Mouse (Mus musculus) hindbrain, embryonic 11.5 days (tissue): ENCODE measurements around the gene Rplp0. TPM values are rescaled to one million over a fixed set of nuclear protein-coding genes. Genes with fewer than 3 reads are reported as not detected.
"Not testable (repeated sequence)": the region's sequence is repeated elsewhere in the genome, so short reads cannot be mapped to it uniquely, and the experiment has no call there.

Experiments used
- ATAC-seq: fragments of 200-750 bp; cut with Nextera tagmentation; 2 replicates; pipeline ENCODE4 v1.8.0; 2017; ENCODE audit warnings: mild to moderate bottlenecking, moderate TSS enrichment, moderate library complexity; ENCODE audit not compliant: low FRiP score
- DNase-seq: peaks from one replicate; pipeline ENCODE4 v3.0.0-alpha.2; 2015; ENCODE audit warnings: low spot score
- H3K27ac ChIP-seq: fragments of 300-500 bp; sonication (generic); 2 replicates; pipeline ENCODE4 v1.5.1; 2014; ENCODE audit warnings: mild to moderate bottlenecking, low read depth, low read length
- H3K27me3 ChIP-seq: fragments of 300-500 bp; sonication (generic); 2 replicates; pipeline ENCODE4 v1.6.1; 2014; ENCODE audit warnings: mild to moderate bottlenecking, low read length, moderate library complexity, mixed read lengths; ENCODE audit not compliant: control insufficient read depth, insufficient read depth
- H3K36me3 ChIP-seq: fragments of 300-500 bp; sonication (generic); 2 replicates; pipeline ENCODE4 v1.6.1; 2014; ENCODE audit warnings: mild to moderate bottlenecking, low read length, moderate library complexity, mixed read lengths; ENCODE audit not compliant: control insufficient read depth, insufficient read depth
- H3K4me1 ChIP-seq: fragments of 300-500 bp; sonication (generic); replicated peaks from 2 replicates; pipeline ENCODE4 v1.6.1; 2014; ENCODE audit warnings: low read length, mixed read lengths; ENCODE audit not compliant: control insufficient read depth, insufficient read depth
- H3K4me2 ChIP-seq: fragments of 300-500 bp; sonication (generic); replicated peaks from 2 replicates; pipeline ENCODE4 v1.6.1; 2014; ENCODE audit warnings: mild to moderate bottlenecking, low read depth, low read length
- H3K4me3 ChIP-seq: fragments of 300-500 bp; sonication (generic); 2 replicates; pipeline ENCODE4 v1.5.1; 2014; ENCODE audit warnings: low read depth, low read length
- H3K9ac ChIP-seq: fragments of 300-500 bp; sonication (generic); 2 replicates; pipeline ENCODE4 v1.6.1; 2014; ENCODE audit warnings: low read depth, low read length
- H3K9me3 ChIP-seq: fragments of 300-500 bp; sonication (generic); 2 replicates; pipeline ENCODE4 v1.6.1; 2016; ENCODE audit warnings: low read length; ENCODE audit not compliant: control insufficient read depth
- WGBS: fragments of 180-500 bp; shearing (Covaris S2); extraction: QIAGEN DNeasy Blood & Tissue Kit; methylation state at CpG from one replicate; pipeline ENCODE4 v1.1.7; 2014; 5-methylcytosine and 5-hydroxymethylcytosine counted together
- polyA plus RNA-seq: library from polyadenylated mRNA; unstranded; fragments of >200 nt; fragmentation: Nextera tagmentation; extraction: Ambion mirVana; gene quantifications from 2 replicates; pipeline ENCODE4 v1.2.1, GENCODE M21; 2014

The Rplp0 gene
- polyA plus RNA-seq, 1 experiment from 2014 or later, result 1,247 TPM

- Histone ChIP-seq H3K27me3 (no peaks in the 10 kb centered on the region), H3K4me1 (no peaks in the 10 kb centered on the region), H3K27ac (no peak overlapping the region), H3K4me3 (no peak overlapping the region), H3K4me2 (no peak overlapping the region), H3K36me3 (no peaks in the 10 kb centered on the region), H3K9me3 (no peaks in the 10 kb centered on the region), H3K9ac (no peak overlapping the region)
- DNase-seq (no peak), ATAC-seq (no peak)
- WGBS, result 82% methylated on average over 32 of the region's 32 CpGs
These were observed 43.0 kb upstream of the Rplp0 start for GRCm38 (mm10) chr5:115516081-115516907.

GRCm38 (mm10) chr5:115516908-115517307 is 42.4 kb upstream of the Rplp0 start:
- H3K36me3 ChIP-seq, result no peaks in the 10 kb centered on the region
- 89% methylated on average over 7 of the region's 7 CpGs for WGBS
- H3K9me3 ChIP-seq, result no peaks in the 10 kb centered on the region
- no peak for ATAC-seq
- no peaks in the 10 kb centered on the region for H3K27me3 ChIP-seq
- H3K4me1 ChIP-seq, result no peaks in the 10 kb centered on the region
- no peak overlapping the region for H3K4me2 ChIP-seq
- no peak overlapping the region for H3K4me3 ChIP-seq
- DNase-seq, result no peak
- no peak overlapping the region for H3K9ac ChIP-seq
- no peak overlapping the region for H3K27ac ChIP-seq

GRCm38 (mm10) chr5:115517501-115517900 is 41.8 kb upstream of the Rplp0 start:
- Histone ChIP-seq H3K9me3 (no peaks in the 10 kb centered on the region), H3K4me2 (no peak overlapping the region), H3K9ac (no peak overlapping the region), H3K4me1 (no peaks in the 10 kb centered on the region), H3K36me3 (no peaks in the 10 kb centered on the region), H3K4me3 (no peak overlapping the region), H3K27me3 (no peaks in the 10 kb centered on the region), H3K27ac (no peak overlapping the region)
- 95% methylated on average over 9 of the region's 9 CpGs for whole genome bisulfite sequencing
- DNase-seq, result no peak
- no peak for ATAC-seq

GRCm38 (mm10) chr5:115518214-115518613 is 41.1 kb upstream of the Rplp0 start:
- WGBS, result 94% methylated on average over 8 of the region's 8 CpGs
- H3K9me3 ChIP-seq, H3K27me3 ChIP-seq, ATAC-seq, H3K4me2 ChIP-seq, H3K4me1 ChIP-seq, DNase-seq, H3K4me3 ChIP-seq, H3K27ac ChIP-seq, H3K9ac ChIP-seq, H3K36me3 ChIP-seq: not testable (repeated sequence)

GRCm38 (mm10) chr5:115520325-115520869 is 38.9 kb upstream of the Rplp0 start:
- 66% methylated on average over 21 of the region's 21 CpGs for WGBS

GRCm38 (mm10) chr5:115521553-115522461 is 37.5 kb upstream of the Rplp0 start:
- 64% methylated on average over 21 of the region's 21 CpGs for WGBS
- no peak for DNase-seq
- H3K4me1 ChIP-seq, result peaks cover 7% of the 10 kb centered on the region; the same call in 1 of the 2 replicates
- no peak for ATAC-seq
- no peaks in the 10 kb centered on the region for H3K27me3 ChIP-seq
- H3K9me3 ChIP-seq, result no peaks in the 10 kb centered on the region
- H3K9ac ChIP-seq, result no peak overlapping the region
- H3K4me3 ChIP-seq, result no peak overlapping the region
- H3K4me2 ChIP-seq, result no peak overlapping the region
- H3K36me3 ChIP-seq, result no peaks in the 10 kb centered on the region
- H3K27ac ChIP-seq, result no peak overlapping the region

More at GRCm38 (mm10) chr5:115520325-115520869, 38.9 kb upstream of the Rplp0 start:
- Histone ChIP-seq H3K9me3 (no peaks in the 10 kb centered on the region), H3K4me1 (peaks cover 7% of the 10 kb centered on the region; the same call in 1 of the 2 replicates), H3K4me3 (no peak overlapping the region), H3K27ac (no peak overlapping the region), H3K36me3 (no peaks in the 10 kb centered on the region), H3K4me2 (no peak overlapping the region), H3K9ac (no peak overlapping the region), H3K27me3 (no peaks in the 10 kb centered on the region)
- no peak for ATAC-seq
- no peak for DNase-seq

GRCm38 (mm10) chr5:115522531-115522930 is 36.7 kb upstream of the Rplp0 start:
- H3K27ac ChIP-seq, result no peak overlapping the region
- peaks cover 7% of the 10 kb centered on the region; the same call in 1 of the 2 replicates for H3K4me1 ChIP-seq

GRCm38 (mm10) chr5:115522981-115523499 is 36.2 kb upstream of the Rplp0 start:
- Histone ChIP-seq H3K9me3 (no peaks in the 10 kb centered on the region), H3K4me3 (no peak overlapping the region), H3K9ac (no peak overlapping the region; the same call in 1 of the 2 replicates), H3K4me2 (no peak overlapping the region), H3K4me1 (peaks cover 7% of the 10 kb centered on the region; the same call in 1 of the 2 replicates), H3K36me3 (no peaks in the 10 kb centered on the region), H3K27me3 (no peaks in the 10 kb centered on the region), H3K27ac (no peak overlapping the region)
- DNase-seq, result no peak
- 76% methylated on average over 15 of the region's 15 CpGs for WGBS
- ATAC-seq, result no peak

More at GRCm38 (mm10) chr5:115522531-115522930, 36.7 kb upstream of the Rplp0 start:
- Histone ChIP-seq H3K36me3 (no peaks in the 10 kb centered on the region), H3K9me3 (no peaks in the 10 kb centered on the region), H3K27me3 (no peaks in the 10 kb centered on the region), H3K4me3 (no peak overlapping the region), H3K9ac (no peak overlapping the region), H3K4me2 (no peak overlapping the region)
- 64% methylated on average over 4 of the region's 4 CpGs for WGBS
- DNase-seq, result no peak
- ATAC-seq, result no peak
